Mouse (Mus musculus): ENCODE measurements around the gene Olfr961. TPM values are rescaled to one million over a fixed set of nuclear protein-coding genes. Genes with fewer than 3 reads are reported as not detected.

Gene Olfr961
- polyA plus RNA-seq (2014; fragmentation: Nextera tagmentation; extraction: Ambion mirVana), result not detected in 2 replicates

GRCm38 (mm10) chr9:39644785-39645184 is at the start of gene Olfr961:
Gene Olfr961, plus strand, starts transcription at chr9:39645085.
- no peak for ATAC-seq (ENCODE audit: low FRiP score)
- H3K4me1 ChIP-seq (replicated peaks; ENCODE audit: control insufficient read depth, insufficient read depth, low read length), result no peaks in the 10 kb centered on the region

GRCm38 (mm10) chr9:39602536-39603332 is 42.2 kb upstream of the Olfr961 start:
- ATAC-seq (ENCODE audit: low FRiP score) (peak; percentile 87), DNase-seq (ENCODE audit: low spot score) (peak; percentile 61)
- 2% methylated on average over 19 of the region's 19 CpGs for WGBS
- Histone ChIP-seq H3K36me3 (ENCODE audit: control insufficient read depth, insufficient read depth, low read length) (no peaks in the 10 kb centered on the region), H3K4me1 (replicated peaks; ENCODE audit: control insufficient read depth, insufficient read depth, low read length) (no peaks in the 10 kb centered on the region), H3K27me3 (ENCODE audit: control insufficient read depth, insufficient read depth, low read length) (no peaks in the 10 kb centered on the region), H3K9me3 (ENCODE audit: control insufficient read depth, low read length) (no peaks in the 10 kb centered on the region), H3K27ac (ENCODE audit: low read depth, low read length) (no peak overlapping the region), H3K9ac (ENCODE audit: low read depth, low read length) (peak overlapping the region; percentile 23; the same call in 1 of the 2 replicates), H3K4me3 (ENCODE audit: low read depth, low read length) (peak overlapping the region; percentile 35), H3K4me2 (replicated peaks; ENCODE audit: low read depth, low read length) (peak overlapping the region; percentile 56)

More at GRCm38 (mm10) chr9:39644785-39645184, at the start of gene Olfr961:
- no peaks in the 10 kb centered on the region for H3K36me3 ChIP-seq (ENCODE audit: control insufficient read depth, insufficient read depth, low read length)
- H3K27ac ChIP-seq (ENCODE audit: low read depth, low read length), result no peak within 1 kb of the TSS
- no peak within 1 kb of the TSS for H3K4me3 ChIP-seq (ENCODE audit: low read depth, low read length)
- H3K9ac ChIP-seq (ENCODE audit: low read depth, low read length), result no peak within 1 kb of the TSS
- H3K9me3 ChIP-seq (ENCODE audit: control insufficient read depth, low read length), result no peaks in the 10 kb centered on the region
- H3K27me3 ChIP-seq (ENCODE audit: control insufficient read depth, insufficient read depth, low read length), result no peaks in the 10 kb centered on the region
- DNase-seq (ENCODE audit: low spot score), result no peak
- no peak within 1 kb of the TSS for H3K4me2 ChIP-seq (replicated peaks; ENCODE audit: low read depth, low read length)

- peak overlapping the region; percentile 23; the same call in 1 of the 2 replicates for H3K9ac ChIP-seq (ENCODE audit: low read depth, low read length)
- H3K4me1 ChIP-seq (replicated peaks; ENCODE audit: control insufficient read depth, insufficient read depth, low read length), result no peaks in the 10 kb centered on the region
- under 1% methylated on average over 9 of the region's 9 CpGs for WGBS
- no peak overlapping the region for H3K27ac ChIP-seq (ENCODE audit: low read depth, low read length)
- peak; percentile 71; the same call in 1 of the 2 replicates for ATAC-seq (ENCODE audit: low FRiP score)
- H3K36me3 ChIP-seq (ENCODE audit: control insufficient read depth, insufficient read depth, low read length), result no peaks in the 10 kb centered on the region
- DNase-seq (ENCODE audit: low spot score), result peak; percentile 47
- no peaks in the 10 kb centered on the region for H3K9me3 ChIP-seq (ENCODE audit: control insufficient read depth, low read length)
- peak overlapping the region; percentile 56 for H3K4me2 ChIP-seq (replicated peaks; ENCODE audit: low read depth, low read length)
- H3K4me3 ChIP-seq (ENCODE audit: low read depth, low read length), result peak overlapping the region; percentile 35
- no peaks in the 10 kb centered on the region for H3K27me3 ChIP-seq (ENCODE audit: control insufficient read depth, insufficient read depth, low read length)
These were observed 41.5 kb upstream of the Olfr961 start for GRCm38 (mm10) chr9:39603333-39603845.

GRCm38 (mm10) chr9:39603999-39604453 is 40.9 kb upstream of the Olfr961 start, which contains the start of gene AW551984:
Gene AW551984, minus strand, starts transcription at chr9:39604403.
- Histone ChIP-seq H3K4me3 (ENCODE audit: low read depth, low read length) (peak within 1 kb of the TSS; percentile 35), H3K4me2 (replicated peaks; ENCODE audit: low read depth, low read length) (peak within 1 kb of the TSS; percentile 56), H3K9me3 (ENCODE audit: control insufficient read depth, low read length) (no peaks in the 10 kb centered on the region), H3K4me1 (replicated peaks; ENCODE audit: control insufficient read depth, insufficient read depth, low read length) (no peaks in the 10 kb centered on the region), H3K36me3 (ENCODE audit: control insufficient read depth, insufficient read depth, low read length) (no peaks in the 10 kb centered on the region), H3K27me3 (ENCODE audit: control insufficient read depth, insufficient read depth, low read length) (no peaks in the 10 kb centered on the region), H3K27ac (ENCODE audit: low read depth, low read length) (no peak within 1 kb of the TSS), H3K9ac (ENCODE audit: low read depth, low read length) (peak within 1 kb of the TSS; percentile 23; the same call in 1 of the 2 replicates)
- DNase-seq (ENCODE audit: low spot score) (peak; percentile 52), ATAC-seq (ENCODE audit: low FRiP score) (peak; percentile 59)
- WGBS, result under 1% methylated on average over 8 of the region's 8 CpGs

- no peak overlapping the region for H3K4me2 ChIP-seq (replicated peaks; ENCODE audit: low read depth, low read length)
- H3K27me3 ChIP-seq (ENCODE audit: control insufficient read depth, insufficient read depth, low read length), result no peaks in the 10 kb centered on the region
- no peaks in the 10 kb centered on the region for H3K36me3 ChIP-seq (ENCODE audit: control insufficient read depth, insufficient read depth, low read length)
- no peak for DNase-seq (ENCODE audit: low spot score)
- H3K9ac ChIP-seq (ENCODE audit: low read depth, low read length), result no peak overlapping the region
- H3K9me3 ChIP-seq (ENCODE audit: control insufficient read depth, low read length), result no peaks in the 10 kb centered on the region
- H3K4me3 ChIP-seq (ENCODE audit: low read depth, low read length), result no peak overlapping the region
- H3K27ac ChIP-seq (ENCODE audit: low read depth, low read length), result no peak overlapping the region
- no peak for ATAC-seq (ENCODE audit: low FRiP score)
- no peaks in the 10 kb centered on the region for H3K4me1 ChIP-seq (replicated peaks; ENCODE audit: control insufficient read depth, insufficient read depth, low read length)
These were observed 36.4 kb upstream of the Olfr961 start for GRCm38 (mm10) chr9:39608497-39608896.

GRCm38 (mm10) chr9:39610355-39610754 is 34.5 kb upstream of the Olfr961 start, which contains the start of gene Olfr148:
Gene Olfr148, plus strand, starts transcription at chr9:39610655.
- no peaks in the 10 kb centered on the region for H3K9me3 ChIP-seq (ENCODE audit: control insufficient read depth, low read length)
- 68% methylated on average over 3 of the region's 3 CpGs for WGBS

GRCm38 (mm10) chr9:39611953-39612352 is 32.9 kb upstream of the Olfr961 start:
- ATAC-seq (ENCODE audit: low FRiP score) (0 out of 2 replicates have a peak, but pooled peaks have one; percentile 51), DNase-seq (ENCODE audit: low spot score) (peak; percentile 19)
- H3K27me3 ChIP-seq (ENCODE audit: control insufficient read depth, insufficient read depth, low read length), result no peaks in the 10 kb centered on the region
- no peak overlapping the region for H3K27ac ChIP-seq (ENCODE audit: low read depth, low read length)
- H3K4me2 ChIP-seq (replicated peaks; ENCODE audit: low read depth, low read length), result no peak overlapping the region
- H3K9me3 ChIP-seq (ENCODE audit: control insufficient read depth, low read length), result no peaks in the 10 kb centered on the region
- no peaks in the 10 kb centered on the region for H3K36me3 ChIP-seq (ENCODE audit: control insufficient read depth, insufficient read depth, low read length)
- 56% methylated on average over 1 of the region's 1 CpGs for WGBS
- no peak overlapping the region for H3K9ac ChIP-seq (ENCODE audit: low read depth, low read length)
- H3K4me3 ChIP-seq (ENCODE audit: low read depth, low read length), result no peak overlapping the region
- no peaks in the 10 kb centered on the region for H3K4me1 ChIP-seq (replicated peaks; ENCODE audit: control insufficient read depth, insufficient read depth, low read length)

More at GRCm38 (mm10) chr9:39610355-39610754, 34.5 kb upstream of the Olfr961 start, which contains the start of gene Olfr148:
- Histone ChIP-seq H3K4me2 (replicated peaks; ENCODE audit: low read depth, low read length) (no peak within 1 kb of the TSS), H3K4me1 (replicated peaks; ENCODE audit: control insufficient read depth, insufficient read depth, low read length) (no peaks in the 10 kb centered on the region), H3K9ac (ENCODE audit: low read depth, low read length) (no peak within 1 kb of the TSS), H3K4me3 (ENCODE audit: low read depth, low read length) (no peak within 1 kb of the TSS), H3K27me3 (ENCODE audit: control insufficient read depth, insufficient read depth, low read length) (no peaks in the 10 kb centered on the region), H3K27ac (ENCODE audit: low read depth, low read length) (no peak within 1 kb of the TSS), H3K36me3 (ENCODE audit: control insufficient read depth, insufficient read depth, low read length) (no peaks in the 10 kb centered on the region)
- no peak for ATAC-seq (ENCODE audit: low FRiP score)
- DNase-seq (ENCODE audit: low spot score), result no peak

- no peaks in the 10 kb centered on the region for H3K9me3 ChIP-seq (ENCODE audit: control insufficient read depth, low read length)
- no peak within 1 kb of the TSS for H3K9ac ChIP-seq (ENCODE audit: low read depth, low read length)
- WGBS, result 76% methylated on average over 1 of the region's 1 CpGs
- H3K4me3 ChIP-seq (ENCODE audit: low read depth, low read length), result no peak within 1 kb of the TSS
- DNase-seq (ENCODE audit: low spot score) (no peak), ATAC-seq (ENCODE audit: low FRiP score) (no peak)
- H3K36me3 ChIP-seq (ENCODE audit: control insufficient read depth, insufficient read depth, low read length), result no peaks in the 10 kb centered on the region
- no peak within 1 kb of the TSS for H3K27ac ChIP-seq (ENCODE audit: low read depth, low read length)
- no peaks in the 10 kb centered on the region for H3K4me1 ChIP-seq (replicated peaks; ENCODE audit: control insufficient read depth, insufficient read depth, low read length)
- no peaks in the 10 kb centered on the region for H3K27me3 ChIP-seq (ENCODE audit: control insufficient read depth, insufficient read depth, low read length)
- H3K4me2 ChIP-seq (replicated peaks; ENCODE audit: low read depth, low read length), result no peak within 1 kb of the TSS
These were observed 23.8 kb upstream of the Olfr961 start, which contains the start of gene Olfr960 for GRCm38 (mm10) chr9:39621073-39621472. Gene Olfr960, plus strand, starts transcription at chr9:39621373.

Measured in hindbrain, embryonic 11.5 days (tissue).